Mouse (Mus musculus) lung, postnatal 0 days (tissue): ENCODE data around the gene Tsen2.

ENCODE experiments used
- CTCF ChIP-seq: IDR thresholded peaks from 2 replicates; pipeline ENCODE4 v1.5.1; 2016; ENCODE audit warnings: antibody characterized with exemption, mild to moderate bottlenecking
- EP300 ChIP-seq: IDR thresholded peaks from 2 replicates; pipeline ENCODE4 v1.6.1; 2016; ENCODE audit warnings: antibody characterized with exemption, mild to moderate bottlenecking, control low read depth

DNA sequence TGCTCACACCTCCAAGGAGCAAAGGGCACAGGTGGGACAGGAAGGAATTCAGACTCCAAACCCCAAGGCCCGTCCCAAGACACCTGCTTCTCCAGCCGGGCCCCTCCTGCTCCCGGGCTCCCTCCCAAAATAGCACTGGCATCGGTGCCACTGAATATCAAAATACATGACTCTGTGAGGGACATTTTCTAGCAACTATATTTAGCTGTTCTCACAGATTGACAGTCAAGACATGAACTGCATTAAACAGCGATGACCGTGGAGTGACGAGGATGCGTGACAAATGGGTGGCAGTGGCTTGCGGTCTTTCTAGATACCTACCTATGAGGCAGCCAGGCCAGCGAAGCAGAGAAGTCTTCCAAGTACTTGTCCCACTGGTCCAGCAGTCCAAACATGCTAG, 41.9 kb downstream of the Tsen2 start:
- TF ChIP-seq CTCF (no peak), EP300 (no peak)
